8 mouse cellular contexts compared by ENCODE assay signal in genomic region chr9:70109279-70109678, GRCm38 (mm10). TPM values are rescaled to one million over a fixed set of nuclear protein-coding genes. Genes with fewer than 3 reads are reported as not detected.
DNase-seq lines count a peak whose midpoint lies in the region; ATAC-seq and TF ChIP-seq lines count a peak whose summit lies in the region.
"Had no signal": no experiment of that assay in that cellular context is flagged by ENCODE, and none has a peak within 500 bp of the region (broad histone marks: within the 10 kb centered on the region; RNA-seq: fewer than 3 reads in every experiment).

No protein-coding gene starts in this region.

- in situ Hi-C loops in ES-E14 (cut with MboI; ENCODE audit: low sequenced_read_pairs in 2 of 2, unreplicated experiment in 2 of 2): no loop called here

- H3K4me3 ChIP-seq in ES-E14 (ENCODE audit: insufficient read depth in 1 of 2, low read depth in 1 of 2, low read length in 2 of 2, poor library complexity in 1 of 2, severe bottlenecking in 1 of 2): no peak overlapping the region
- H3K4me3 ChIP-seq in bone marrow, adult 2 months (replicated peaks; ENCODE audit: control insufficient read depth, low read depth, low read length): no peak overlapping the region
- no peak overlapping the region for H3K4me3 ChIP-seq in midbrain, embryonic 11.5 days (ENCODE audit: low read depth, low read length)
- H3K4me3 ChIP-seq: limb, embryonic 15.5 days had no signal

- no peak for TF ChIP-seq POLR2A in bone marrow, adult 2 months (IDR thresholded peaks at IDR 0.05; ENCODE audit: borderline replicate concordance, control insufficient read depth, low read depth, low read length)

- peaks cover 0 to 4% of the 10 kb centered on the region in 2 experiments; a peak in 2 of 4 replicates for H3K4me1 ChIP-seq in ES-E14 (ENCODE audit: control insufficient read depth in 2 of 2, insufficient read depth in 2 of 2, low read length in 2 of 2, poor library complexity in 1 of 2)
- H3K4me1 ChIP-seq in bone marrow, adult 2 months (ENCODE audit: control insufficient read depth, insufficient read depth, low read length): no peaks in the 10 kb centered on the region
- peaks cover 4% of the 10 kb centered on the region; the same call in 1 of the 2 replicates for H3K4me1 ChIP-seq in midbrain, embryonic 11.5 days (ENCODE audit: control insufficient read depth, insufficient read depth, low read length)

- TF ChIP-seq CTCF in bone marrow, adult 2 months (IDR thresholded peaks at IDR 0.05; ENCODE audit: control insufficient read depth, insufficient read depth, low read length): peak; percentile 64

- WGBS in bone marrow, adult 2 months: 10% methylated on average over 3 of the region's 3 CpGs
- 6% methylated on average over 3 of the region's 3 CpGs for WGBS in midbrain, embryonic 11.5 days

- H3K27me3 ChIP-seq in midbrain, embryonic 11.5 days (ENCODE audit: control insufficient read depth, insufficient read depth, low read length): no peaks in the 10 kb centered on the region

- H3K36me3 ChIP-seq in ES-E14 (ENCODE audit: control insufficient read depth, insufficient read depth, low read length, poor library complexity, severe bottlenecking): no peaks in the 10 kb centered on the region
- H3K36me3 ChIP-seq in midbrain, embryonic 11.5 days (ENCODE audit: control insufficient read depth, insufficient read depth, low read length): no peaks in the 10 kb centered on the region
- H3K36me3 ChIP-seq: limb, embryonic 15.5 days had no signal

- intact Hi-C loops in heart, postnatal 25 days (cut with DNase I): loop anchor here (1.0 kb wide), 1 partner anchor 283 kb away; no protein-coding TSS in a partner anchor

- 0 out of 2 replicates have a peak, but pooled peaks have one; percentile 46 for ATAC-seq in erythroid progenitor cell, adult 5-6 weeks (replicated peaks; ENCODE audit: low FRiP score, poor library complexity, severe bottlenecking)
- ATAC-seq in midbrain, embryonic 11.5 days (ENCODE audit: low FRiP score): peak; percentile 58; the same call in 1 of the 2 replicates

- H3K9me3 ChIP-seq in ES-E14 (ENCODE audit: control insufficient read depth, insufficient read depth, low read depth, low read length): no peaks in the 10 kb centered on the region
- H3K9me3 ChIP-seq in midbrain, embryonic 11.5 days (ENCODE audit: control insufficient read depth, low read length): no peaks in the 10 kb centered on the region
- H3K9me3 ChIP-seq: limb, embryonic 15.5 days had no signal

- H3K27ac ChIP-seq in ES-E14 (ENCODE audit: insufficient read depth, low read depth, low read length, poor library complexity, severe bottlenecking): no peak overlapping the region
- no peak overlapping the region for H3K27ac ChIP-seq in bone marrow, adult 2 months (ENCODE audit: control insufficient read depth, insufficient read depth, low read depth, low read length, poor library complexity)
- no peak overlapping the region for H3K27ac ChIP-seq in midbrain, embryonic 11.5 days (ENCODE audit: low read depth, low read length)
- H3K27ac ChIP-seq: limb, embryonic 15.5 days had no signal

- H3K9ac ChIP-seq in ES-E14 (ENCODE audit: insufficient read depth, low read depth, low read length, poor library complexity, severe bottlenecking): no peak overlapping the region
- H3K9ac ChIP-seq in midbrain, embryonic 11.5 days (ENCODE audit: low read length): no peak overlapping the region
- H3K9ac ChIP-seq: limb, embryonic 15.5 days had no signal

- H3K4me2 ChIP-seq in midbrain, embryonic 11.5 days: no peak overlapping the region
- H3K4me2 ChIP-seq: limb, embryonic 15.5 days had no signal

- peak; percentile 75 for DNase-seq in ES-E14 (ENCODE audit: low read depth, low spot score)
- DNase-seq in heart, postnatal 25 days (ENCODE audit: low spot score): peak; percentile 6
- peak; percentile 72 to 76 for DNase-seq in layer of hippocampus, postnatal 36 days
- DNase-seq in midbrain, embryonic 11.5 days (ENCODE audit: low spot score, missing footprints): peak; percentile 98
- peak; percentile 41 to 82 for DNase-seq in spleen, adult 18-20 months

TF ChIP-seq in ES-E14, 5 proteins besides CTCF, POLR2A, EP300 and RAD21:
- TF ChIP-seq MAFK (IDR thresholded peaks at IDR 0.05; ENCODE audit: insufficient read depth, low read depth, low read length): 0 out of 2 replicates have a peak, but pooled peaks have one; percentile 37
- TF ChIP-seq ZC3H11A (IDR thresholded peaks at IDR 0.05; ENCODE audit: borderline replicate concordance, low read depth, low read length): peak; percentile 79
- TF ChIP-seq HCFC1 (IDR thresholded peaks at IDR 0.05; ENCODE audit: borderline replicate concordance, insufficient read depth, low read length): no peak
- TF ChIP-seq CHD2 (IDR thresholded peaks at IDR 0.05; ENCODE audit: low read depth, low read length): no peak

RNA-seq across cellular contexts. Expression of gene Fam81a, which starts 33.1 kb away (rescaled TPM):
- 5.3 and 5.7 TPM in 2 replicates for total RNA-seq in ES-E14 (2012; rRNA removed)
- polyA plus RNA-seq in bone marrow, adult 2 months (2011; ENCODE audit: insufficient read depth, insufficient read length, low replicate concordance, missing spikeins): 0.25 and 1.8 TPM in 2 replicates
- not detected in 2 replicates for total RNA-seq in erythroid progenitor cell, adult 5-6 weeks (2015; ENCODE audit: low replicate concordance)
- total RNA-seq in erythroid progenitor cell, adult 5-6 weeks (2017; ENCODE audit: low replicate concordance): not detected in 2 replicates
- total RNA-seq in heart, postnatal 25 days (2021): 10 to 100 TPM; 35.8 to 41.9 TPM
- 10 to 100 TPM; 91.2 to 97.8 TPM for total RNA-seq in layer of hippocampus, postnatal 36 days (2021)
- 4.7 TPM in 2 replicates for polyA plus RNA-seq in midbrain, embryonic 11.5 days (2014; fragmentation: Nextera tagmentation; extraction: Ambion mirVana)

Comparison
In these comparisons a context has a peak if more than half of its experiments do, and no peak if none do; other contexts are left out.
1. DNase-seq: peak in every context shown above with its lines; median percentile 98 in midbrain, embryonic 11.5 days; 75 in ES-E14; 74 in layer of hippocampus, postnatal 36 days; 62 in spleen, adult 18-20 months; 6 in heart, postnatal 25 days.